Mouse (Mus musculus): ENCODE results near the gene Usp19. TPM values are rescaled to one million over a fixed set of nuclear protein-coding genes. Genes with fewer than 3 reads are reported as not detected.

Usp19 gene
- total RNA-seq (2021), result 100 to 1,000 TPM; 140 to 165 TPM

DNA sequence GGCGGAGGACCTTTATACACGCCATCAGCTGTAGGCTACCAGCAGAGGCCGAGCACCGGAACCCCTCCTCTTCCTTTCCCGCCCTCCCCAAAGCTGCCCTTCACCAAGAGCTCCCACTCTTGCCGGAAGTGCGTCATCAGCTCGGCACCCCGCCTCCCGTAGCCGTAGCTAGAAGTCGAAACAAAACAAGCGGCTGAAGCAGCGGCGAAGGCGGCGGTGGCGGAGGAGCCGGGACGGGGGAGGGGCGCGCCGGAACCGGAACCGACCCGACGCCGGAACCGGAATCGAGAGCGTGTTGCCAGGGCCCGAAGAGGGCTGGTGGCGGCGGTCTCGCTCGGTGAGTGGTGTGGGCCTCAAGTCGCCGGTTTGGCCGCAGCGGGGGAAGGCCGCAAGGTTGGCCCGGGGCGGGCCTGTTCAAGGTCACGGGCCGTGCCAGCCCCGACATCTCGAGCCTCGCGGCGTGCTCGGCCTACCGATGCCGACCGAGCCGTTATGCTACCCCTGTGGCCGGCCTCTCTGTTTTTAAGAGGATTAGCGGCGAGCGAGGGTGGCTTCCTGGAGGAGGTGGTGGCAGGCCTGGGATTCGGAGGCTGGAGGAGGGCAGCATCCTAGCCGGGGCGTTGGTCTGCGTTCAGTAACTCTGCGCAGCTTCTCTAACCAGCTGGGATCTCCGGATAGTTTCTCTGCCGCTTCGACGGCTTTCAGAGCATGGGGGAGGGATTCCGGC, at the start of gene Usp19:
Usp19 (plus strand) TSS at position 44 of the 727 bp plus-strand sequence.
- DNase-seq, result peak; percentile 92 to 95

DNA sequence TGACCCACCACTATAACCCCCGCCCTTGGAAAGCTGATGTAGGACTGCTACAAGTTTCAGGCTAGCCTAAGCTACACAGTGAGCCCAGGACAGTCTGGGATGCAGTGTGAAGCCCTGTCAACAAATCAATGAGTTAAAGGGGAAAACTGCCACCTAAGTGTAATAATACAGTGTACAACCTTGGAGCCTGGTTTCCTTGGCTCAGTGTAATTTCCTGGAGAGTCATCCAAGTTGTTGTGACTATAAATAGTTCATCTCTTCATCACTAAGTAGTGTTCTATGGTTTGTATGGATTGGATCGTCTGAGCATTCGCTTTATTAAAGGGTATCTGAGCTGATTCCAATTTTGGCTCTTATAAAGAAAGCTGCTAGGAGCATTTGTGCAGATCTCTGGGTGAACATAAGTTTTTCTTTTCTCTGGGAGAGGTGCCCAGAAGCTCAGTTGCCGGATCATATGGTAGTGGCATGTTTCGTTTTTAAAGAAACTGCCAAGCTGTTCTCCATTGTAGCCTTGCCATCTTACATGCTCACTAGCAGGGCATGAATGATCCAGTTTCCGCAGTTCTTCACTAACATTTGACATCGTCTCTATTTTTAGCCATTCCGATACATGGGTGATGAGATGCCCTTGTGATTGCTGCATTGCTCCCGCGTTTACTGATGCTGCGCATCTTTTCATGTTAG, 49.0 kb upstream of the Usp19 start:
- DNase-seq, result peak; percentile 59 to 68

DNA sequence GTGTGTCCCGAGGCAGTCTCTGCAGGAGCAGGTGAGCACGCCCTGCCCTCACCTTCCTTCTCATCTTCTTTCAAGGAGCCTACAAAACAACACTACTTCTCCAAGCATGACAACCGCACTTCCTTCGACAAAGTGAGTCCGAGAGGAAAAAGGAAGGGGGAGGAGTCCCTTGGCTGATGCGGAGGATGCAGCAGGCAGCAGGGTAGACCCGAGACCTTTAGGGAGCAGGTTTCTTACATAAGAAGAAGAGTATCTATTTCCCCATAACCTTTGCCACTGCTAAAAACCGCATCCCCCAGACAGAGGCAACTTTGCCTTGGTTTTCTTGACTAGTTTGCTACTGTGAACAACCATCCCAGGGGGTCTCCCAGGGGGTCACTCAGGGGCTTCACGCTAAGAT, 45.3 kb upstream of the Usp19 start:
- no peak for DNase-seq

DNA sequence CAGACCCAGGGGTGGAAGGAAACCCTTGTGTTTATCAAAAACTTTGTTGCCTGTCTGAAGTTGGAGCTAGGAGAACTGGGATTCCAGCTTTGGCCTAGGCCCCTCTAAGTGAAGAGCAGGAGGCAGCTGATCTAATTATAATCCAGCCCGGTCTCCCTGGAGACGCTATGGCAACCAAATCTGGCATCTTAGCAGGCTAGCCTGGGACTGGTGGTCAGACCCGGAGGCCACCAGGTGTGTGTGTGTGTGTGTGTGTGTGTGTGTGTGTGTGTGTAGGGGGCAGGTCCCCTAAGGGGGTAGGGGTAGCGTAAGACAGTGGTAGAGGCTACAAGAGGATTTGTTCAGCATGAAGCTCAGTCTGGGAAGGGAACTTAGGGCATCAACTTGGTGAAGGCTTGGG, 40.5 kb upstream of the Usp19 start:
- no peak for DNase-seq

DNA sequence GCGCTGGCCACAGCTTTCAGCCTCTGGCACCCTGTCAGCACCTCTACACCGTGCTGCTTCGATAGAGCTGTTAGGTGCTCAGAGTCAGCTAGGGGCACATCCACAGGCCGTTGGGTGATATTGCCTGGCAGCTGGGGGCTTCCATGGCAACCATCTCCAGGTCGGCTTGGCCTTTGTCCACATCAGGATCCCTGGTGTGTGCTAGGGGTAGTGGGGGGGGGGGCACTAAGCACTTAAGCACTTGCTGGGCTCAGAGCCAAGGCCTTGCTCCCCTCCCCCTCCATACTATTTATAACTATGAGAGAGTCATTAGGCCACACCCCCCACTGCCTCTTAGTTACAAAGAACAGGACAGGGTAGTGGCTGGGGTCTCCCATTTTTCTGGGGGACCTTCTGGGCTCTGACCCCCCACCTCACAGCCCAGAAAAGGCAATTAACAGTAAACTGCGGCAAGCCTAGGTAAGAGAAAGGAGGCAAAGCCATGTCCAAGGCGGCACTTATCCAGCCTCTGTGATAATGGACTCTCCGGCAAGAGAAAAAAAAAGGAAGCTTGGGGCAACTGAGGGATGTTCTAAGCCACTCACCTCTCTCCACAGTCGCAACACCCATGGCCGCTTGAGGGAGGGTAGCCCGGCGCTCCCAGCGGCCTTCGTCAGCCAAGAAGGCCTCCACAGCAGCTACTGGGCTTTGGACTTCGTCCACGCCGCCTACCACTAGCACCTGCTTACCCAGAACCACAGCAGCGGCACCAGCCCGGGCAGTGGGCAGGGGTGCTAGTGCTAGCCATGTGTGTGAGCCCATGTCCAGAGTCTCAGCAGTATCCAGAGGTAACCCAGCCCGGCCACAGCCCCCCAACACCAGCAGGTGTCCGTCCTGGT, 39.9 kb upstream of the Usp19 start:
- no peak for DNase-seq

DNA sequence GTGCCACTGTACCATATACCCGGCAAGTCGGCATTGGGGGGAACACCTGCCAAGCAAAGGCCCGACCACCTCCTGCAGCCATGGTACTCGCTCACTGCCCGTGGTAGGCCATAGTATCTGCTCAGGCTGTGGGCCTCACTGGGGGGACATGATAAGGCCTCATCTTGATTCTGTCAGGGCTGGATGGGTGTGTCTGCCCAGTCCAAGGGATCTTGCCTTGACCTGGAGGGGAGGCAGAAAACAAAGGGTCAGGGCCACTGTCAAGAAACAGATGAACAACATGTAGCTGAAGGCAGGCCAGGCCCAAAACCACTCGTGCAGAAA, 39.3 kb upstream of the Usp19 start:
- no peak for DNase-seq

DNA sequence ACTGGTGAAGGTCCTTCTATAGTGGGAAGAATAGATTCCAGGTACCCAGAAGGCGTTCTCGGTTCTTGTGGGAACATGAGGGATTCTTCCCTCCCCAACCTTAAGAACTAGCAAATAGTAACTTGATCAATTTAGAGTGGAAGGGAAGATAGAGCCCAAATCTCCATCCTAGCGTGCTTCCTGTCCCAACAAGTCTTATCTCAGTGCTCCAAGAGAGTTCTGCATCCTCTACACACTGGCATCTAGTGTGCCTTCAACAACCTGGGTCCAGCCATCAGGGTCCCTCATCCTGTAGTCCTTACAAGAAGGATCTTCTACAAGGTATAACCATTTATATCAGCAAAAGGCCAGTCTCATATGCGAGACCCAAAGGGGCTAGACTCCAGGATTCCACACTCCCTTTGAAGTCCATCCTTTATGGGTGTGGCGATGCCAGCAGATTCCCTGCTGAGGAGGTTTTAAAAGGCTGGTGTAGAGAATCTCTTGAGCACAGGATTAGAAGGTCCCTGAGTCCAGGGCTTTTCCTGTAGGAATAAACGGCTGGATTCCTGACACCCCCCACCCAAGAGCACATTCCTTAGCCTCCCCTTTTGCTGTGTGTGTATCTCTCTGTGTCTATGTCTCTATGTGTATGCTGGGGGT, 38.8 kb upstream of the Usp19 start:
- DNase-seq, result no peak

DNA sequence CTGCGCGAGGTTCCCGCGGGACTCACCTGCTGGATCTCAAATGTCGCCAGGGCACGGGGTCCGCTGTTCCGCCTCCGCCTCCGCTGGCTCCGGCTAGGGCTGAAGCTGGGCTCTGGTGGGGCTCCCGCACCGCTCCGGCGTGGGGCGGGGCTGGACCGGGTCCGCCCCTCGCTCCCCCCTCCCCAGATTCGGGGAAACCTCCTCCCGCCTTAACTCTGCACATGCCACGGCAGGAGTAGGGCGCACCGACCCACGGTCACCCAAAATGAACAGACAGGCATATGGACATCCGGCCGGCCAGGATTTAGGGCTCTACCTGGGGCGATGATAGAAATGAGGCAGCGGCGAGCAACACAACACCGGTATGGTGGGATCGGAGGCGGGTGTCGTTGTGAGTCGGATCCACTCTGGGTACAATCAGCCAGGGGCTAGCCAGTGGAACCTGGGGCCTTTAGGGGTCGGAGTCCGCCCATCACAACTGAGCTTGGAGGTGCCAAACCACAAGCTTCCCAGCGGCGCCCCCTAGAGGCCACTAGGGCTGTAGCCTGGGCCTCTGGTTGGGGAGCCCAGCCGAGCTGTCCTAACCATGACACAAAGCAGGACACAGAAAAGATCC, 38.0 kb upstream of the Usp19 start:
- DNase-seq, result peak; percentile 83 to 85

DNA sequence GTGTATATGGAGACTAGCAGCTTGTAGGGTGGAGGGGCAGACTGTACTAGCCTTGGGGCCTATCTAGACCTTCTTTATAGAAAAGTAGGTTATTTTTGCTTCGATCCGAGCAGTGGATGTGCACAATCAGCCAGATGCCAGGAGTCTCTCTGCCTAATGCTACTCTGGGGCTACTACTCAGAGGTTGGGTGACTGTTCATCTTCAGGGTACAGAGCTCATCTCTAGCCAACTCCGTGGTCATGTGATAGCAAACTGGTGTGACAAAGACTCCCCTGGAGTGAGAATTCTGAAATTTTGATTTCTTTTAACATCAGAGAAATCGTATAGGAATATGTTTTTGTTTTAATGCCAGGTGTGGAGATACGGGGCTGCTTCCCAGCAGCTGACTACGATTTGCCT, 37.5 kb upstream of the Usp19 start:
- no peak for DNase-seq

DNA sequence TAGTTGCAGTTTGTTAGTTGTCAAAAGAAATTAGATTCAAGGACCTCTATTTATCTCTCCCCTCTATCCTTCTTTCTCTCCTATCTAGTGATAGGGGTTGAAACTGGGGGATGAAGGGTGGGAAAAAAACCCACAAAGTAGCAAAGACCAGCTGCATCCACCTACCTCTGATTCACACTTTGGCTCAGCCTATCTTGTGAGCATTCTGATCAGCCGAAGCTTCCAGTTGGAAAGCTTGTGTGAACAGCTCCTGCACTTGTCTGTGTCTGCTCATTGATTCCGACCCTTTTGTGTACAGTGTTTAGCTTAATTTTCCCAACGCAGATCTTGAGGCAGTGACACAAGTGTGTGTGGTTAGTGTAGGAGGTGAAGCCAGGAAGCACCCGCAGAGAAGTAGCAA, 36.9 kb upstream of the Usp19 start:
- no peak for DNase-seq

DNA sequence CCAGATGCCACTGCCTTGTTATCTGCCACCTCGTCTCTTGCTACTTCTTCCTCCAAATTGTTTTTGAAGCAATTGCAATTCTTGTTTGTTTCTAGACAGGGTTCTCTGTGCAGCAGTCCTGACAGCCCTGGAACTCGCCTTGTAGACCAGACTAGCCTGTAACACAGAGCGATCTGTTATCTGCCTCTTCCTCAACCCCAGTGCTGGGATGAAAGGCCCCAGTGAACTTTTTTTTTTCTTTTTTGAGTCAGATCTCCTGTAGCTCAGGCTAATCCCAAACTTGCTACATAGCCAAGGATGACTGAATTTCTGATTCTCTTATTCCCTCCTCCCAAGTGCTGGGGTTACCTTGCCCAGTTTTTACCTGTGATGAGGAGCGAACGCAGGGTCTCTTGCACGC, 36.0 kb upstream of the Usp19 start:
- DNase-seq, result no peak

DNA sequence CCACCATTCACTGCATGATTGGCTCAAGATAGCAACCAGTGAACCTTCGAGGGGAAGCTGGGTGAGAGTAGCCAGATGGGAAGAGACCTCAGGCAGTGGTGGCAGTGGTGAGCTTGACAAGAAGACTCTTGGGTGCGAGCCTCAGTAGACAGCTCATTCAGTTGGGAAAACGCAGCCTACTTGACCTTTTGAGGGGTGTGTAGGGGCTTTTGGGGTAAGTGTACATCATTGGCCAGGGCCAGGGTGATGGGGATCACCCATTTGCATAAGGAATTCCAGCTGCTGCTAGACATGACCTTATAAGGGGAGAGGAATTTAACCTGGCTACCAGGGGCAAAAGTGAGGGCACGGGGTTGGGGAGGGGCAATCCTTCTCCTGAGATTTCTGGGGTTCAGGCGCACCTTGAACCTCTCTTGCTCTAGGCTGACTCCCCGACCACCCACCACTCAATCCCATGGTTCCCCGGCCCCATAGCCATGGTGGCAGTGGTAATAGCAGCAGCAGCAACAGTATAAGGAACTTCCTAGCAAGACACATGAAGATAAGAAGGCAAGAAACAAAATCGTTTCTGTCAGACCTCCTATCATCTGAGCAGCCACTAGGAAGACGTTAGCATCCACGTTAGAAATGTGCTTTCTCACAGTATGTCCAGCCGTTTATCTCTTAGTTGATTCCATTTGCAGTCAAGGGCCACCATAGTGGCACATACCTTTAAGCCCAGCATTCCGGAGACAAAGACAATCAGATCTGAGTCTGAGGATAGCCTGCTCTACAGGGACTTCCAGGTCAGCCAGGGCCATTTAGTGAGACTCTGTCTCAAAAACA, 34.4 kb upstream of the Usp19 start:
- DNase-seq, result no peak

DNA sequence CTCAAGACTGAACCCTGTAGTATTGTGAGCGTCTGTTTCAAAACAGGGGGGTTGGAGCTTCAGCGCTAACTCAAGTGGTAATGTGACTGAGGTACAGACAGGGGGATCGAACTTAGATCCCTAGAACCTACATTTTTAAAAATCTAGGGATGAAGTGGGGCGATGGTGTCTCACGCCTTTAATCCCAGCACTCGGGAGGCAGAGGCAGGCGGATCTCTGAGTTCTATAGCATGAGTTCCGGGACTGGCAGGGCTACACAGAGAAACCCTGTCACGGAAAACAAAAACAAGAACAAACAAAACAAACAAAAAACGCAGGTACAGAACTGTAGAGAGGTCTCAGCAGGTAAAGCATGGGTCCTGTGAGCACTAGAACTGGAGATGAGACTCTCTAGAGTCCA, 33.4 kb upstream of the Usp19 start:
- DNase-seq, result no peak

DNA sequence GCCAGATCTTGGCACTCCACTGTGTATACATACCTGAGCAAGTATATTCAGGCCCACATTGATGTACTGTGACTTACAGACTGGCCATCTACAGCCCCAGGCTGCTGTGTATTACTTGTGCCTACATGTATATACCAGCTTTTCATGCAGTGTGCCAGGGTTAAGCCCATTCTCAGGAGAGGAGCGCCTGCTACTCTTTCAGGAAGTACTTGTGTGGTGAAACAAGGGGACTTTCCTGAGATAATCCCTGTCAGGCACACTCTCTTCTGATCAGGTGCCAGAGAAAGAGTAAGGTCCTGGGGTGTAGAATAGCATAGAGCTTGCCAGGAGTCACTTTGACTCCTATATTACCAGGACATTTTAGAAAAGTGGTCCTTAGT, 30.5 kb upstream of the Usp19 start:
- DNase-seq, result no peak

DNA sequence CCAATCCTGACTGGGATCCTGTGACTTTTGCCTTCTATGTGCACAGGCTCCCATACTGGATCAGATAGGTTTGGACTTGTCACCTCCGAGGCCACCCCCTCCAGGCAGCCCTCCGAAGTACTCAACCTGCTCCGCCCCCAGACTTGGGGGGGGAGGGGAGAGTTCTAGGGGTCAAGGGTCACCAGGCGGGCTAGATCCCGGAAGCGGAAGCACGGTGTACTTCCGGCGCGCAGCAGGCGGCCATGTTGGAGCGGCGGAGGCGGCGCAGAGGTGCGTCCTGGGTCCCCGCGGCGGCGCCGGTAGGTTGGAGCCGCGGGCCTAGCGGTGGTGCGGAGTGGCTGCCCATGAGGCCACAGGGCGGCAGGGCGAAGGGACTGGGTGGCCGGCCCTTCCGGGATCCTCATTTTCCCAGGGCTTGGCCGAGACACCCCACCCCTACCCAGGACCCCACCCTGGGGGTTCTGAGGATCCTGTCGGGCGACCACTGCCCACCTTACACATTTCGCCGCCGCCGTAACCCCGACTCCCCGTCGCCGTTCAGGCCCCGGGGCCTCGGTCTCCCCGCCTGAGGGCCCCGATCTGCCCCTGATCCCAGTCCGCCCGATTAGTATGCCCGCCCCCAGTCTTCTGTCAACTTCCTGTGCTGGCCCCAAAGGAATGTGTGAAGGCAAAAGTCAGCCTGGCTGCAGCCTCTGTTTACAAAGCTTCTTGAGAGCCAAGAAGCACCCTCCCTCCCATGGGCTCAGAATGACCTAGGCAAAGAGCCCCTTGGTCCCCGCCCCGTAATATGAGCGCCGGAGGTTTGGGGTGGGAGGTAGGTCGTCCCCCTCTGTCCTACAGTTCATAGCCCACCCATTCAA, 29.9 kb upstream of the Usp19 start, which contains the start of gene Ccdc71:
Ccdc71 (plus strand) TSS at position 209 of the 860 bp plus-strand sequence.
- DNase-seq, result peak; percentile 84 to 85

DNA sequence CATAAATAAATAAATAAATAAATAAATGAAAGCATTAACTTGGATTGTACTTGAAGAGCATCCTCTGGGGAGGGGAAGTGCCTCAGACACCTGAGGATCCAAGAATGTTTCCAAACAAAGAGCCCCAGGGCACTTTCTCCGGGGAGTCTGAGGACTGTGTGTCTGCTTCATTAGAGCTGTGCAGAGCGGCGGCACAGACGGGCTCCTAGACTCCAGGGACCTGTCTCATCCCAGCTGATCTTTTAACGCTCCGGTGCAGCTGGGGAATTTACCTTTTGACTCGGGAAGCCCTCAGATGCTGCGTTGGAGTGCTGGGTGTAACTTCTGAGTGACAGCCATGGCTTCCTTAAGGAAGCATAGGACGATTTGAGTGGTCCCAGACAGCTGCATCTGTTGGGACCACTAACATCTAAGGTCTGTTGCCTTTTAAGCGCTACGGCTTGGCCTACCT, 29.2 kb upstream of the Usp19 start, which contains the start of gene Klhdc8b:
Klhdc8b (minus strand) TSS at position 401 of the 451 bp plus-strand sequence.
- DNase-seq, result no peak

DNA sequence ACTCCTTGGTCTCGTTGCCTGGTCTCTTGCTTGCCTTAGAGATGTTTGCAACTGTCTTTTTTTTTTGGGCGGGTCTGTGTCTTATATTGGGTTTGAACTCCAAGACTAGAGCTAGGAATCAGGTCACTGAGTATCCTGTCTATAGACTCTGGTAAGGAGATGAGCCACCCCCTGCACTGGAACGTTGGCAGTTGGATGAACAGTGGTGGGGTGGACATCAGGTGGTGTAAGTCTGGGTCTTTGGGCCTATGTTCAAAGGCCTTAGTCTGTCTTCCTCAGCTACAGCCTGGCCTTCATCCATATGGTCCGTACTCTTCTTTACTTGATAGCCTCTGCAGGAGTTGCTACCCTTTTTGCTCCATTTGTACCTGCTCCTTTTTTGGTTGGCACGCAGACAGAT, 28.7 kb upstream of the Usp19 start:
- no peak for DNase-seq

DNA sequence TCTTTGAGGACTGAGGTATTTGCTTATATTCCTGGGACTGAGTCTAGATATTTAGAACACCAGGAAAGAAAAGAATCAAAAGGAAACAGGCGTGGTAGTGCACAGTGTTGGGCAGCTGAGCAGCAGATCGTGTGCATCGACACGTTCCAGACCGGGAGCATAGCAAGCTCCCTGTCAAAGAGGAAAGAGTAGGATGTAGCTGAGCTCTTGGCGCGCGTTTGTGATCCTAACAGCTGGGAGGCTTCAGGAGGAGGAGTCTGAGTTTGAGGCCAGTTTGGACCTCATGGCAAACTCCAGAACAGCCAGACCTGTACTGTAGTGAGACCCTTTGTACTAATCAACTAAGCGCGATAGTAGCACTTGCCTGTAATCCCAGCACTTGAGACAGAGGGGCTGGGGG, 28.2 kb upstream of the Usp19 start:
- DNase-seq, result no peak

DNA sequence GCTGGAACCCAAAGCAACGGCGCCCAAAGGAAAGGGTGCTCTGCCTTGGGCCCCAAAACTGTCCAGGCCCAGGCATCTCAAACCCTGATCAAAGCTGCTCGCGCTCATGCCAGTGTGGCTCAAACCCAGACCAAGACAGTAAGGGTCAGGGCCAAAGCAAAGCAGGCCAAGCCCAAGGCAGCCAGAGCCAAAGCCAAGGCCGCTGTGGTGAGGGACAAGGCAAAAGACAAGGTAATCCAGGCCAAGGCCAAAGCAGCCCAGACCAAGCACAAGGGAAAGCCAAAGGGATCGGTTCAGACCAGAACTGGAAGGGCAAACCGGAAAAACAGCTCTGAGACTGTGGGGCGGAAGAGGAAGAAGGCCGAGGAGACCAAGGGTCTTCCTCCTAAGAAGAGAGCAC, 26.7 kb upstream of the Usp19 start:
- DNase-seq, result no peak

DNA sequence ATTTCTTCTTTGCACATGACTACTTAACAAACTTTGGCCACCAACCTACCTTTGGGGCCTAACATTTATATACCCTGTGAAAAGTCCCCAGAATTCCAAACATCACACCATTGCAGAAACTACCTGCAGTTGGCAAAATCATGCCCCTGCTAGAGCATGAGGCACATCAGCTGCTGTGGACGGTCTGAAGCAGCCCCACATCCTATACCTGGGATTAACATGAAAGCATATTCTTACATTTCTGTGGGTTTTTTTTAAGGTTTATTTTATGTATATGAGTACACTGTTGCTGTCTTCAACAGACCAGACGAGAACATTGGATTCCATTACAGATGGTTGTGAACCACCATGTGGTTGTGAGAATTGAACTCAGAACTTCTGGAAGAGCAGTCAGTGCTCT, 24.2 kb upstream of the Usp19 start:
- DNase-seq, result no peak

All from layer of hippocampus, postnatal 36 days (tissue).